Mouse (Mus musculus): ENCODE results near the gene Eva1b.

GRCm38 (mm10) chr4:126168851-126169250, 21.3 kb downstream of the Eva1b start:
- TF ChIP-seq POLR2A (IDR thresholded peaks at IDR 0.05; ENCODE audit: insufficient read depth, low read depth, low read length) (no peak), CTCF (IDR thresholded peaks at IDR 0.05) (no peak)

Data from heart, adult 2 months (tissue).